Mouse (Mus musculus) stomach, postnatal 0 days (tissue): Measurements from ENCODE around the gene Rbm7. TPM values are rescaled to one million over a fixed set of nuclear protein-coding genes. Genes with fewer than 3 reads are reported as not detected.
"Not testable (repeated sequence)": the region's sequence is repeated elsewhere in the genome, so short reads cannot be mapped to it uniquely, and the experiment has no call there.

Experiments
- ATAC-seq: fragments of 200-750 bp; cut with Nextera tagmentation; 2 replicates; pipeline ENCODE4 v1.8.0; 2017; ENCODE audit not compliant: low FRiP score, low TSS enrichment
- DNase-seq: peaks from one replicate; pipeline ENCODE4 v3.0.0-alpha.2; 2016; ENCODE audit warnings: low spot score
- H3K27ac ChIP-seq: fragments of 300-500 bp; sonication (generic); replicated peaks from 2 replicates; pipeline ENCODE4 v1.5.1; 2014; ENCODE audit warnings: mild to moderate bottlenecking, control low read depth
- H3K27me3 ChIP-seq: fragments of 300-500 bp; sonication (generic); 2 replicates; pipeline ENCODE4 v1.6.1; 2014; ENCODE audit warnings: low read length; ENCODE audit not compliant: control insufficient read depth, insufficient read depth
- H3K36me3 ChIP-seq: fragments of 300-500 bp; sonication (generic); 2 replicates; pipeline ENCODE4 v1.6.1; 2014; ENCODE audit warnings: low read length, mixed read lengths; ENCODE audit not compliant: control insufficient read depth, insufficient read depth
- H3K4me1 ChIP-seq: fragments of 300-500 bp; sonication (generic); replicated peaks from 2 replicates; pipeline ENCODE4 v1.6.1; 2014; ENCODE audit warnings: antibody characterized with exemption; ENCODE audit not compliant: control insufficient read depth, insufficient read depth
- H3K4me2 ChIP-seq: fragments of 300-500 bp; sonication (generic); replicated peaks from 2 replicates; pipeline ENCODE4 v1.6.1; 2014; ENCODE audit warnings: low read depth, mild to moderate bottlenecking, control low read depth, moderate library complexity
- H3K4me3 ChIP-seq: fragments of 300-500 bp; sonication (generic); 2 replicates; pipeline ENCODE4 v1.5.1; 2014; ENCODE audit warnings: low read depth, low read length, control low read depth
- H3K9ac ChIP-seq: fragments of 300-500 bp; sonication (generic); 2 replicates; pipeline ENCODE4 v1.6.1; 2014; ENCODE audit warnings: mild to moderate bottlenecking, low read length, control low read depth, mixed read lengths
- H3K9me3 ChIP-seq: fragments of 300-500 bp; sonication (generic); 2 replicates; pipeline ENCODE4 v1.6.1; 2016; ENCODE audit warnings: low read length; ENCODE audit not compliant: control insufficient read depth
- CTCF ChIP-seq: IDR thresholded peaks from 2 replicates; pipeline ENCODE4 v1.5.1; 2016; ENCODE audit warnings: antibody characterized with exemption, low read depth, mild to moderate bottlenecking, moderate library complexity
- EP300 ChIP-seq: optimal IDR thresholded peaks from 2 replicates; pipeline ENCODE3; 2016; ENCODE audit warnings: antibody characterized with exemption
- WGBS: fragments of 180-500 bp; shearing (Covaris S2); extraction: QIAGEN DNeasy Blood & Tissue Kit; methylation state at CpG from one replicate; pipeline ENCODE4 v1.1.7; 2014; 5-methylcytosine and 5-hydroxymethylcytosine counted together
- polyA plus RNA-seq: library from polyadenylated mRNA; unstranded; fragments of >200 nt; fragmentation: Nextera tagmentation; extraction: Ambion mirVana; gene quantifications from 2 replicates; pipeline ENCODE4 v1.2.1, GENCODE M21; 2015

The Rbm7 gene
- polyA plus RNA-seq, 1 experiment from 2014 or later: 87.9 TPM

- Histone ChIP-seq H3K4me1 (no peaks in the 10 kb centered on the region), H3K27ac (no peak overlapping the region), H3K9me3 (no peaks in the 10 kb centered on the region), H3K36me3 (peaks cover 11% of the 10 kb centered on the region; the same call in 1 of the 2 replicates), H3K27me3 (no peaks in the 10 kb centered on the region), H3K9ac (no peak overlapping the region), H3K4me2 (no peak overlapping the region), H3K4me3 (no peak overlapping the region)
- ATAC-seq: no peak
- TF ChIP-seq CTCF: no peak
- TF ChIP-seq EP300: no peak
- WGBS: 79% methylated on average over 10 of the region's 10 CpGs
- DNase-seq: no peak
Measured at GRCm38 (mm10) chr9:48476236-48477165, 18.6 kb downstream of the Rbm7 start.

GRCm38 (mm10) chr9:48474367-48474766 lies 20.7 kb downstream of the Rbm7 start:
- peaks cover 14% of the 10 kb centered on the region for H3K36me3 ChIP-seq
- DNase-seq (no peak), ATAC-seq (no peak)

DNA sequence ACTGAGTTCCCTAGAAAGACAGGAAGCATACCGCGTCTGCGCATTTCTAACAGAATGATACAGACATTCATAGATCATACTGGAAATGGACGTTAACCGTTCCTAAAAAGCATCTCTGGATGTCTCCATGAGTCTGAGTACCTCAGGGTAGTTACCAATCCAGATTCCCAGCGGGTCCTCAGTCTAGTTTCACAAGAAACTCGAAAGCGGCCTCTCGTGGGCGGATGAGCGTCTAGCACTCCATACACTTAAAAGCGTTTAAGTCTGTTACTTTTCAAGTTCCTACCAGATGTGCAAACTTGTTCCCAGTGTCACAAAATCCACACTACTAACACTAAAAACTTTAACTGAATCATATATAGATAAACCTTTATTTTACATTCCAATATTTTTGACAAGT lies 22.0 kb downstream of the Rbm7 start:
- Histone ChIP-seq H3K4me1 (no peaks in the 10 kb centered on the region), H3K9ac (no peak overlapping the region), H3K27me3 (no peaks in the 10 kb centered on the region), H3K4me3 (no peak overlapping the region), H3K4me2 (no peak overlapping the region), H3K9me3 (no peaks in the 10 kb centered on the region), H3K36me3 (peaks cover 16% of the 10 kb centered on the region), H3K27ac (no peak overlapping the region)
- DNase-seq (no peak), ATAC-seq (no peak)
- TF ChIP-seq EP300: no peak
- TF ChIP-seq CTCF: no peak
- 95% methylated on average over 12 of the region's 12 CpGs for WGBS

More at GRCm38 (mm10) chr9:48474367-48474766, 20.7 kb downstream of the Rbm7 start:
- 93% methylated on average over 9 of the region's 9 CpGs for WGBS
- no peak overlapping the region for H3K9ac ChIP-seq
- TF ChIP-seq EP300 (no peak), CTCF (no peak)
- H3K27me3 ChIP-seq: no peaks in the 10 kb centered on the region
- no peak overlapping the region for H3K4me3 ChIP-seq
- no peaks in the 10 kb centered on the region for H3K4me1 ChIP-seq
- H3K27ac ChIP-seq: no peak overlapping the region
- H3K9me3 ChIP-seq: no peaks in the 10 kb centered on the region
- no peak overlapping the region for H3K4me2 ChIP-seq

- Histone ChIP-seq H3K36me3 (peaks cover 17% of the 10 kb centered on the region), H3K27ac (no peak overlapping the region), H3K27me3 (no peaks in the 10 kb centered on the region), H3K4me1 (no peaks in the 10 kb centered on the region), H3K4me3 (no peak overlapping the region), H3K9me3 (no peaks in the 10 kb centered on the region), H3K4me2 (no peak overlapping the region), H3K9ac (no peak overlapping the region)
- 77% methylated on average over 15 of the region's 15 CpGs for WGBS
- DNase-seq (no peak), ATAC-seq (no peak)
- TF ChIP-seq EP300 (no peak), CTCF (no peak)
Measured at GRCm38 (mm10) chr9:48472441-48473025, 22.6 kb downstream of the Rbm7 start.

DNA sequence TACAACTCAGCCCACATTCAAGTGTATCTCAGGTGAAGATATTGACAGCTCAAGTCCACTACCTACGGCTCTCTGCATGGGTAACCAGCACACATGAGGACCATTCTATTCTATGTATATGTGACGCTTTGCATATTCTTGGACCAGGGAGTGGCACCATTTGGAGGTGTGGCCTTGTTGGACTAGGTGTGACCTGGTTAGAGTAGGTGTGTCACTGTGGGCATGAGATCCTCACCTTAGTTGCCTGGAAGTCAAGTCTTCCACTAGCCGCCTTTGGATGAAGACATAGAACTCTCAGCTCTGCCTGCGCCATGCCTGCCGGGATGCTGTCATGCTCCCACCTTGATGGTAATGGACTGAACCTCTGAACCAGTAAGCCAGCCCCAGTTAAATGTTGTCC lies 27.6 kb downstream of the Rbm7 start:
- DNase-seq, ATAC-seq, H3K4me3 ChIP-seq, H3K4me2 ChIP-seq, H3K36me3 ChIP-seq, H3K4me1 ChIP-seq, H3K9ac ChIP-seq, H3K27ac ChIP-seq, H3K27me3 ChIP-seq, H3K9me3 ChIP-seq: not testable (repeated sequence)
- 99% methylated on average over 5 of the region's 5 CpGs for WGBS

DNA sequence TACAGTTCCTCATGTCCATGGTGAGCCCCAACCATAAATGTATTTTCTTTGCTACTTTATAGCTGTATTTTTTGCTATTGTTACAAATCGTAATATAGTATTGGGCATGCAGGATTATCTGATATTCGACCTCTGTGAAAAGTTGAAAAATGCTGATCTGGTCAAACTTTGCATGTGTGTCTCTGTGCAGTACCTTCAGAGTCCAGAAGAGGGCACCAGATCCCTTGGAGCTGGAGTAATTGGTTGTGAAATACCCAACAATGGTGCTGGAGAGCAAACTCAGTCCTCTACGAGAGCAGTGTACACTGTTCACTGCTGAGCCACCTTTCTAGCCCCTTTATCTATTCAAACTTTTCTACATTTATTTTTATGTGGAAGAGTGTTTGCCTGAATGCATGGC lies 28.3 kb downstream of the Rbm7 start:
- peaks cover 6% of the 10 kb centered on the region; the same call in 1 of the 2 replicates for H3K36me3 ChIP-seq
- H3K27me3 ChIP-seq: no peaks in the 10 kb centered on the region
- H3K27ac ChIP-seq: no peak overlapping the region
- ATAC-seq (no peak), DNase-seq (peak; percentile 68)
- H3K9me3 ChIP-seq: no peaks in the 10 kb centered on the region
- H3K4me1 ChIP-seq: no peaks in the 10 kb centered on the region
- no peak overlapping the region for H3K4me2 ChIP-seq
- H3K4me3 ChIP-seq: no peak overlapping the region
- TF ChIP-seq CTCF: peak; percentile 94
- no peak for TF ChIP-seq EP300
- 59% methylated on average over 3 of the region's 3 CpGs for WGBS
- no peak overlapping the region for H3K9ac ChIP-seq
